Mouse (Mus musculus) liver (tissue): ENCODE data around the gene Ell3.
"Not testable (repeated sequence)": the region's sequence is repeated elsewhere in the genome, so short reads cannot be mapped to it uniquely, and the experiment has no call there.

ENCODE experiments used
- DNase-seq: peaks from one replicate; pipeline ENCODE4 v3.0.0-alpha.2; 2020; ENCODE audit warnings: mixed read lengths

Gene Ell3

GRCm38 (mm10) chr2:121444178-121444577, at the start of gene Ell3:
Ell3 (minus strand) TSS chr2:121444278.
- no peak for DNase-seq

- DNase-seq = not testable (repeated sequence)
Measured at GRCm38 (mm10) chr2:121484403-121484802, 40.3 kb upstream of the Ell3 start.

- DNase-seq = no peak
Measured at GRCm38 (mm10) chr2:121483576-121483975, 39.5 kb upstream of the Ell3 start.

- DNase-seq = not testable (repeated sequence)
Measured at GRCm38 (mm10) chr2:121480916-121481315, 36.8 kb upstream of the Ell3 start.

GRCm38 (mm10) chr2:121480498-121480897, 36.4 kb upstream of the Ell3 start:
- DNase-seq = peak; percentile 48

- DNase-seq = no peak
Measured at GRCm38 (mm10) chr2:121477491-121478266, 33.6 kb upstream of the Ell3 start.

- DNase-seq = not testable (repeated sequence)
Measured at GRCm38 (mm10) chr2:121475306-121475705, 31.2 kb upstream of the Ell3 start.

- DNase-seq = no peak
Measured at GRCm38 (mm10) chr2:121474180-121474535, 30.1 kb upstream of the Ell3 start.

GRCm38 (mm10) chr2:121473301-121474179, 29.5 kb upstream of the Ell3 start, which contains the start of gene Mfap1b:
Mfap1b (minus strand) TSS chr2:121474067.
- peak; percentile 83 for DNase-seq

GRCm38 (mm10) chr2:121472783-121473182, 28.7 kb upstream of the Ell3 start:
- DNase-seq = not testable (repeated sequence)

- not testable (repeated sequence) for DNase-seq
Measured at GRCm38 (mm10) chr2:121468982-121469381, 24.9 kb upstream of the Ell3 start.

GRCm38 (mm10) chr2:121460071-121460470, 16.0 kb upstream of the Ell3 start:
- no peak for DNase-seq

GRCm38 (mm10) chr2:121456692-121457642, 12.9 kb upstream of the Ell3 start, which contains the start of gene Serinc4:
Serinc4 (minus strand) TSS chr2:121456781.
- peak; percentile 93 for DNase-seq

- DNase-seq = no peak
Measured at GRCm38 (mm10) chr2:121455534-121455933, 11.5 kb upstream of the Ell3 start.

GRCm38 (mm10) chr2:121453917-121454316, 9.8 kb upstream of the Ell3 start:
- DNase-seq = no peak

- DNase-seq = no peak
Measured at GRCm38 (mm10) chr2:121452990-121453389, 8.9 kb upstream of the Ell3 start, which contains the start of gene Hypk. Hypk (plus strand) TSS chr2:121453290.

- DNase-seq = no peak
Measured at GRCm38 (mm10) chr2:121452361-121452760, 8.3 kb upstream of the Ell3 start.

- DNase-seq = peak; percentile 24
Measured at GRCm38 (mm10) chr2:121450093-121450492, 6.0 kb upstream of the Ell3 start.

- peak; percentile 41 for DNase-seq
Measured at GRCm38 (mm10) chr2:121449545-121450011, 5.5 kb upstream of the Ell3 start.

- DNase-seq = peak; percentile 100
Measured at GRCm38 (mm10) chr2:121448739-121449535, 4.9 kb upstream of the Ell3 start, which contains the start of gene Serf2. Serf2 (plus strand) TSS chr2:121449195.

GRCm38 (mm10) chr2:121448136-121448535, 4.1 kb upstream of the Ell3 start:
- DNase-seq = peak; percentile 39
